Mouse (Mus musculus): ENCODE data around the gene Eef1g.

Gene Eef1g

DNA sequence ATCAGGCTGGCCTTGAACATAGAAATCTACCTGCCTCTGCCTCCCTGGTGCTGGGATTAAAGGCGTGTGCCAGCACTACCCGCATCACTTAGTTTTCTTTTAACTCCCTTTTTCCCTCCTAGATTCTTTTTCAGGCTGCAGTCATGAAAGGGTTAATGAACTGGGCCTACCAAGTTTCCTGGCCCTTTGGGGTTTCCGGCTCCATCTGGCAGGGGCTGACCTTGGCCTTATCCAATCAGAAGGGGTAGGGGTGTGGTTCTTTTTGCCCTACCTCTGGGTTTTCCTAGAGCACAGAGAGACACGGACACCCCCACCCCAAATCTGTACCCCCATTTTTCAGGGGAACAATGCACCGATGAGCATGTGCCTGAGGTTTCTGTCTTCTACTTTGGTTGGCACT, 22.1 kb upstream of the Eef1g start:
- WGBS: 31% methylated on average over 5 of the region's 5 CpGs

DNA sequence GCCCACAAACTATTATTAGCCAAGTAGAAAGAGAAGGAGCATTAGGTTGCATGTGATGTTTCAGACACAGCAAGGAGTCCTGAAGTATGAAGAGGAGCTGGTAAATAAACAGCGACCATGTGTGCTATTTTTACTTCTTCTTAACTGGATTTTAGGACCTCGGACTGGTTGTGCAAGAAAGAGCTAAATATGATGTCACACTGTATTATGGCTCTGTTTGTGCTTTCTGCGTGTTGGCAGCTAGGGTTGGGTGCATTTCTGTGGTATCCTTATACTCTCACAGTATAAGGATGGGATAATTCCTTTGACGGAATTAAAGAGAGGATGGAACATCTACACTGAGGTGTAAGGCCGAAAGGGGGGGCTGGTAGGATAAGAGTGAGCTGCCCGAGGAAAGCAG, 21.6 kb upstream of the Eef1g start:
- 61% methylated on average over 6 of the region's 6 CpGs for WGBS

DNA sequence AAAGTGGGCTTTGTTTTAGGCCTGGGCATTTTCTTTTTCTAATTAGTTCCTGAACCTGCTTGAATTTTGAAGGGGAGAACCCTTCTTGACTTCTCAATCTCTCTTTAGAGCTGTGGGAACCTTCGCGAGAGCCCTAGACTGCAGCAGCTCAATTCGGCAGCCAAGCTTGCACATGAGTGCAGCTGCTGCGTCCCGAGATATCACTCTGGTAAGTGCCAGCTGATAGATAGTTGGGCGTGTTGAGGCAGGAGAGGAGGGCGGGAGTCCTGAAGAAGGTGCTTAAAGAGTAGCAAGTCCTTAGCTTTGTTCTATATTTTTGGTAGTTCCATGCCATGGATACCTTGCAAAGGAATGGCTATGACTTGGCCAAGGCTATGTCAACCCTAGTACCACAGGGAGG, 19.9 kb upstream of the Eef1g start:
- 94% methylated on average over 7 of the region's 7 CpGs for WGBS

DNA sequence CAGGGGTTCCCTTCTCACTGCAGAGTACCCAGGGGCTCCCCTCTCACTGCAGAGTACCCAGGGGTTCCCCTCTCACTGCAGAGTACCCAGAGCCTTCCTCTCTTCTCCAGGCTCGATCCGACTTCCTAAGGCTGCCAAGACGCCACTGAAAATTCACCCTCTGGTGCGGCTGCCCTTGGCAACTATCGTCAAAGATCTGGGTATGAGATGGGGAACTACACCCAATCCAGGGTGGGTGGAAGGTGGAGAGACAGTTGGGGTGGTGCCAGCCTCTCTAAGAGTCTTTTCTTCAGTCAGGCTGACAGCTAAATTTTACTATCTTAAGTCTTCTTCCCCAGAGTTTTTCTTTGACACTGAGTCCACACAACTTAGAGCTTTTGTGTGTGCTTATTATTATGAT, 16.7 kb upstream of the Eef1g start:
- WGBS: 57% methylated on average over 5 of the region's 5 CpGs

DNA sequence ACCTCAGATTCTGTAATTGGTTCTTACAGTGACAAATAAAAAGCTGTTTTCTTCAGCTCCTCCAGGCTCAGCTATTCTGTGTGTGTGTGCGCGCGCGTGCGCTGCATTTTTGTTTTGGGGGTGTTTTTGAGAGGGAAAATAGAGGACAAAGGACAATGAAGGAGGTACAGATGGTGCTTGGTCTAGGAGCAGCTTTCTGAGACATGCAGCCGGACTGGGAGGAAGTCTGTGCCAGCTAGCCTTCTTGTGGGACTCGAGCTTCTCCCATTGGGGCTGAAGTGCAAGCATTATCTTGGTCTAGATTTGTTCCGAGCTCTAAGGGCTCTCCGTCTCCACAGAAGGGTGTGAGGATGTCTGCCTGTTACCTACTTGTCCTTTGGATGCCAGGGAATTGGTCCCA, 14.6 kb upstream of the Eef1g start:
- WGBS: 48% methylated on average over 9 of the region's 9 CpGs

DNA sequence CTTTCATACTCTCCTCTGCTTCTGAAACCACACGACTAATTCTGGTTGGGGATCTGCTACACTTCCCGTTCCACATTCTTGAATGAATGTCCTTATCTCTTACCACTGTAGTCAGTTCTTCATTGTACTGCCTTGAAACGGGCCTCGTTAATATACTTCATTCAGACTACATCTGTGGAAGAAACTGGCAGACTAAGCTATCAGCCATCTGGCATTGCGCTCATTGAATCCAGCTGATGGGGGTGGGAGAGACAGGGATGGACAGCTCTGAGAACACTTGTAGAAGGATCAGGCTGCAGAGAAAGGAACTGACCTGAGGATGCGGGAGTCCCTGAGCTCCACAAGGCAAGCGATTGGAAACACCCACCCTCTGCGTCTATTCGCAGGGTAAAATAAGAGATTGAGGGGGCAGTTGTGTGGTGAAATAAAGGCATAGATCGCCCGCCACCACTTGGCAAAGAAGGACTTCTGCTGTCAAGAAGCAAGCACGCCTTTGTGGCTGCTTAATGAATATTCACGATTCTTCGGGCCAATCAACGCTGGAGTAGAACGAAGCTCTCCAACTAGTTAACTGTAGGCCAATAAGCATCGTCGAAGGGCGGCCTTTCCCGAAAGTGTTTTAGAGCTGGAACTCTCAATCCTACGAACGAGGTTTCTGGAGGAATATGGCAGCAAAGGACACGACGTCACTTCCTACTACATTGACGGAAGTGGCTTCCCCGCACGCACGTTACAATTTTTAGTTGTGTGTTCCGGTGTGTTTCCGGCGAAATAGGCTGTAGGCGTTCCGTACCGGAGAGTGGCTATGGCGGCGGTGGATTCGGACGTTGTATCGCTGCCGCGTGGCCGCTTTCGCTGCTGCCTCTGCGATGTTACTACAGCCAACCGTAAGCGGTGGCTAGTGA, 13.5 kb upstream of the Eef1g start, which contains the start of gene Tut1:
TSS of gene Tut1 (plus strand) at position 713 of the 905 bp plus-strand sequence.
- 2% methylated on average over 46 of the region's 46 CpGs for WGBS

DNA sequence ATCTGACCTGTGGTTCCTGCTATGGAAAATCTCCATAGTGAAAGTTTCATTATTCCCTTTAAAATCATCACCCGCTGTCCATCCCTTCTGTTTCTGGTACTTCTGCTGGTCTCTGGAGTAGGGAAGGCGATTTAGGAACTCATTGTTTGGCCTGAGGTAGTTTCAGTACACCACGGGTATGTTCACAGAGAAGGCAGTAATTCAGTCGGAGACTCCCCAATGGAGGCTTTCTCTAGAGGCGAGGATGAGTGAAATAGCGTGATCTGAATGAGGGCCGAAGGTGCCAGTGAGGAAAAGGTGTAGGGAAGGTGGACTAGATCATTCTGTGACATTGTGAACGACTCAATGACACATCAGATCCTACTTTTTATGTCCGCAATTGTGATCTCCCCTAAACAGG, 12.7 kb upstream of the Eef1g start:
- WGBS: 3% methylated on average over 9 of the region's 9 CpGs

DNA sequence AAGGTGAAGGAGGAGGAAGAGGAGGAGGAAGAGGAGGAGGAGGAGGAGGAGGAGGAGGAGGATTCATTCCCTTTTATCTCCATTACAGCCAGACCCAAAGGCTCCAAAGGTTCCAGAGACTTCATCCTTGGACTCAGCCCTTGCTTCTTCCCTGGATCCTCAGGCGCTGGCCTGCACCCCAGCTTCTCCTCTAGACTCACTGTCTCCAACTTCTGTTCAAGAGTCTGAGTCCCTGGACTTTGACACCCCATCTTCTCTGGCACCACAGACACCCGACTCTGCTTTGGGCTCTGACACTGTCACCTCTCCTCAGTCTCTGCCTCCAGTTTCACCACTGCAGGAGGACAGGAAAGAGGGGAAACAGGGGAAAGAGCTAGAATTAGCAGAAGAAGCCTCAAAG, 4.6 kb upstream of the Eef1g start:
- 76% methylated on average over 2 of the region's 2 CpGs for WGBS

DNA sequence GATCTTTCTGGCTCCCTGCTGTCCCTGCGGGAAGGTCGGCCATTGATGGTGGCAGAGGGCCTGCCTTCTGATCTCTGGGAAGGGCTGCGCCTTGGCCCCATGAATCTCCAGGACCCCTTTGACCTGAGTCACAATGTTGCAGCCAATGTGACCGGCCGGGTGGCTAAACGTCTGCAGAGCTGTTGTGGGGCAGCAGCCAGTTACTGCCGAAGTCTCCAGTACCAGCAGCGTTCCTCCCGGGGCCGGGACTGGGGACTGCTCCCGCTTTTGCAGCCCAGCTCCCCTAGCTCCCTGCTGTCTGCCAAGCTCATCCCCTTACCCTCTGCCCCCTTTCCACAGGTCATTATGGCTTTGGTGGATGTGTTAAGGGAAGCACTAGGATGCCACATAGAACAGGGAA, 1.8 kb upstream of the Eef1g start:
- WGBS: 85% methylated on average over 11 of the region's 11 CpGs

DNA sequence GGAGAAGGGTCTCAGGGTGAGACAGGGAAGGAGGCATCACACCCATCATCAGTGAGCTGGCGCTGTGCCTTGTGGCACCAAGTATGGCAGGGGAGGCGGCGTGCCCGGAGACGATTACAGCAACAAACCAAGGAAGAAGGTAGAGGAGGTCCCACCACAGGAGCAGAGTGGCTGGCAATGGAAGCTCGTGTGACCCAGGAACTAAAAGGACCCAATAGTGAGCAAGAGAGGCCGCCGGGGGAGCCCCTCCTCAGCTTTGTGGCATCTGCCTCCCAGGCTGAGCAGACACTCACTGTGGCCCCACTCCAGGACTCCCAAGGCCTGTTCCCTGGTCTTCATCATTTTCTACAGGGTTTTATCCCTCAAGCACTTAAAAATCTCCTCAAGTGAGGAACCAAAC, 1.1 kb upstream of the Eef1g start:
- 73% methylated on average over 8 of the region's 8 CpGs for WGBS

DNA sequence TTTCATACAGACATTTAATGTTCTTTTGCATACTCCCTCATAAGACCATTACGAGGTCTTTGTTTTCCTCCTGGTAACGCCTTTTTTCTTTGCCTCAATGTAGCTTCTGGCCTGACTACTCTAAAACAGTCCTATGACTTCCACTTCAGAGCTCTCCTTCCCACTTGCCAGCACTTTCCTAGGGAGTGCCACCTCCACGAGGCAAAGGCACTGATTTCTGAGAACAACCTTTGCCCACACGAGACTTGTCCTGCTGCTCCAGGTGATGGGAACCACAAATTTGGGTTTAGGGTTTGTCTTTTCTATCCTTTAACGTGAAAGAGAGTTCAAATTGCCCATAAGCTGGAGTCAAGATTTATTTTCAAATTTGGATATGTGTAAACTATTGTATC, 647 bp upstream of the Eef1g start:
- WGBS: 14% methylated on average over 5 of the region's 5 CpGs

DNA sequence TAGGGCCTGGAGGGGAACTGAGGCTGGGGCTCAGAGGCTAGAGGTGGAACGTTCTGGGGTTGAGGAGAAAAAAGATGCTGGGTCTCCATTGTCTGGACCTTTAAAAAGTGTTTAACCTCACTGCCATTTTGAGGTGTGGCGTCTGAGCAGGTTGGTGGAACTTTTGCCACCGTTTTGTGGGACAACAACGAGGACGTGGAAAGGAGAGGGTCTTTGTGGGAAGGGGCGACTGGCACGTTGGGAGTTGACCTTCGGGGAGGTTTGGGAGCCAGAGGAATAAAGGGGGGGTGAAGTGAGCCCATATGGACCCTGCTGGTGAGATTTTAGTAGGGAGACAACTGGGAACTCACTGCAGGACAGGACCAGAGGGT, 517 bp downstream of the Eef1g start:
- WGBS: 0% methylated on average over 8 of the region's 8 CpGs

DNA sequence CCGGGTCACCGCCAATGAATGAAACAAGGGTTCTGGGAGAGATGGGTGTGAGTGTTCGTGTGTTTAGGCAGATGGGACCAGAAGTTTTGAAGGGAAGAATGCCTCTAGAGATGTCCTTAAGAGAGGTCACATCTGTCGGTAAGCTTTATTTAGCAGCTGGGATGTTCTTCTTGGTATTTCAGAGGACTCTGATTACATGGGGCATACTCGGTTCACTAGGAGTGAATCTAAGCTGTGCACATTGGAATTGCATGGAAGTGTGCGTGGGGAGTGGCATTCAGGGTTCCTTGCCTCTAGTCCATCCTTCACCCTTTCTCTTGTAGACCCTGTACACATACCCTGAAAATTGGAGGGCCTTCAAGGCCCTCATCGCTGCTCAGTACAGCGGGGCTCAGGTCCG, 1.1 kb downstream of the Eef1g start:
- 6% methylated on average over 9 of the region's 9 CpGs for WGBS

DNA sequence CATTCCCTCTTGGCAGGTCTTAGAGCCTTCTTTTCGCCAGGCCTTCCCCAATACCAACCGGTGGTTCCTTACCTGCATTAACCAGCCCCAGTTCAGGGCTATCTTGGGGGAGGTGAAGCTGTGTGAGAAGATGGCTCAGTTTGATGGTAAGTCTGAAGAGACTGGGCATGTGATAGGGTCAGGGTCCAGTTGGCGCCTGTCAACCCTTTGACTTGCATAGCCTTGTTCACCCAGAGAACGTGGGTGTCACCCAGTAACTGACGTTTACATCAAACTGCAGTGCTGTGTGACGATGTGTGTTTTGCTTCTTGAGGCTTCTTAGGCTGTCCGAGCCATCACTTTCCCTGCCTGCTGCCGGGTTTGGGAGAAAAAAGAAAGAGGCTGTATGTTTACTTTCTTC, 5.7 kb downstream of the Eef1g start:
- 86% methylated on average over 8 of the region's 8 CpGs for WGBS

DNA sequence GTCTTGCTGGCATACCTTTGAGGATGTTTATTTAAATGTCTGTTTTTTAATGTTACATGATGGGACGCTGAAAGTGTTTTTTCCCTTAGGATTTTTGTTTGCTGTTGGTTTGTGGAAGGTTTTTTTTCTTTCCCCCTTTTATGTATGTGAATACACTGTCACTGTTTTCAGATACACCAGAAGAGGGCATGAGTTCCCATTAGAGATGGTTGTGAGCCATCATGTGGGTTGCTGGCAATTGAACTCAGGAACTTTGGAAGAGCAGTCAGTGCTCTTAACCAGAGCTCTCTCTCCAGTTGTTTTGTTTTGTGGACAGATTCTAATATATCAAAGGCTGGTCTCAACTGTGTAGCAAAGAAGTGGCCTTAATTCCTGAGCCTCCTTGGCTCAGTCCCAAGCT, 7.8 kb downstream of the Eef1g start:
- 92% methylated on average over 1 of the region's 1 CpGs for WGBS

DNA sequence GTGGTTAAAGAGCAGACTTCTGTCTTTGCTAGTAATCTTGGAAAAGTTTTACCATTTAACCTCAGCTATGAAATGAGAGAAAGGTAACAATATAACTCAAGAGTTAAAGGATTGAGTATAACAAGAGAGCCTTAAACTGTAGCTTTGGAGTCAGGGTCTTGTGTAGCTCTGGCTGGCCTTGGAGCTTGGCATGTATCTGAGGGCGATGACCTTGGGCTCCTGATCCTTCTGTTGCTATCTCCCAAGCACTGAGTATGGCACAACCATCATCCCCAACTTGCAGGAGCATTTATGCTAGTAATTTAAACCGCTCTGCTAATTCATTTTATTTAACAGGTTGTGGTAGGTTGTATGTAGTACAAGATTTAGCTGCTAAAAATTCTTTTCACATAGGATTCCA, 8.7 kb downstream of the Eef1g start:
- 95% methylated on average over 2 of the region's 2 CpGs for WGBS

DNA sequence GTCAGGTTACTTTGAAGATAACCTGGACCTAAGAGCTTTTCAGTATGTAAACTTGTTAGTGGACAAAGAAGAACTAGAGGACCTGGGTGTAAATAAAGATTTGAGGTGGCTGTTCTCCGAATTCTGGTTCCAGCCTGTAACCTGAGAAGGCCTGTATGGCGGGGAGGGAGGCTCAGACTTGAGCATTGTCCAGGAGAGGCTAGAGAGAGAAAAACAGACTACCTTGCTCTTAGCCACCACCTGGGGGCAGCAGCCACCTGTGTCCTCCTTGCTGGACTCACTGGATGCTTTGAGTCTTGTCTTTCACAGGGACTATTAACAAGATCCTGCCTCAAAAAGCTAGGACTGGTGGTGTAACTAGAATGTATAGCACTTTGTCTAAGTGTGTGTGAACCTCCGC, 9.7 kb downstream of the Eef1g start:
- WGBS: 57% methylated on average over 3 of the region's 3 CpGs

DNA sequence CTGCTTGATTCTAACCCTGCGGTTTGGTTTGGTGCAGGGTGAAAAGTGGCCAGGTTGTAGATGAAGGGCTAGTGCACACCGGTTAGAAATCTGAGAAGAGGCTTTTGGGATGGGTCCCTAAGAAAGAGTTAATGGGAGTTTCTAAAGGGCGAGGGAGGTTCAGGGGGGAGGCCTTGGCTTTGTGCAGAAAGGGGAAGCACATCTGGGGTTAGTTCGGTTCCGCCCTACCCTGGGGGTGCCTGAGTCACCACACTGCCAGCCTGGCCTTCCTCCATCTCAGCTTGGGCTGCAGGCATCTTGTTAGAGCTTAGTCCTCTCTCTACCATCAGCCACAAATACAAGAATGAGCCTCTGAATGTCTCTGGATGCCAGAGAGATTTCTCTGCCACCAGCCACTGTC, 13.9 kb downstream of the Eef1g start:
- 59% methylated on average over 5 of the region's 5 CpGs for WGBS

DNA sequence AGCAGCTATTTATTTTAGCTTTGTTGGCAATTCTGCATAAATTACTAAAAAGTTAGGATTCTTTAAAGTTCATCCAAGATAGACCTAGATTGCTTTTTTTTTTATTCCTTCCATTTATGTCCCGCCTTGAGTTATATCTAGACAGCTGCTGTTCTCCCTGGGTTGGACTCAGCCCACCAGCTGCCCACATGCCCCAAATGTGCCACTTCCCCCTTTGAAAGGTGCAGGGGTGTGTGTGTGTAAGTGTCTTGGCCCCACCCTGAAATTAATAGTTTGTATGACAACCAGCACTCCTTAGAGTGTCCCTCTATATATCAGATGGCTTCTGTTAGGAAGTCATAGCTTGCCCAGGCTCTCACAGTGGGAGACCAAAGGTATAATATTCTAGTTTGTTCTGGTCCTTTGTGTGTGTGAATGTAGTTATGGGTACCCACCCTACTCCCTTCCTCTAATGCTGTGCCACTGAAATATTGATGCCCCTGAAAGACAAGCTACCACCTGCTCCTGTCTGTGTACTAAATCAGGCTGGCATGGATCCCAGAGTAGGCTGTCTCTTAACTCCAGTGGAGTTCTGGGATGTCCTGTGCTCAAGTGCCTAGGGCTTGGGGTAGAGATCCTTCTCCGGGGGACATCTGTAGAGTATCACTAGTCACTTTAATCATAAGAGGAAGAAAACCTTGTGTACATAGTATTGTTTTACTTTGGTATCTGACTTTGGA, 14.8 kb downstream of the Eef1g start:
- 49% methylated on average over 2 of the region's 2 CpGs for WGBS

DNA sequence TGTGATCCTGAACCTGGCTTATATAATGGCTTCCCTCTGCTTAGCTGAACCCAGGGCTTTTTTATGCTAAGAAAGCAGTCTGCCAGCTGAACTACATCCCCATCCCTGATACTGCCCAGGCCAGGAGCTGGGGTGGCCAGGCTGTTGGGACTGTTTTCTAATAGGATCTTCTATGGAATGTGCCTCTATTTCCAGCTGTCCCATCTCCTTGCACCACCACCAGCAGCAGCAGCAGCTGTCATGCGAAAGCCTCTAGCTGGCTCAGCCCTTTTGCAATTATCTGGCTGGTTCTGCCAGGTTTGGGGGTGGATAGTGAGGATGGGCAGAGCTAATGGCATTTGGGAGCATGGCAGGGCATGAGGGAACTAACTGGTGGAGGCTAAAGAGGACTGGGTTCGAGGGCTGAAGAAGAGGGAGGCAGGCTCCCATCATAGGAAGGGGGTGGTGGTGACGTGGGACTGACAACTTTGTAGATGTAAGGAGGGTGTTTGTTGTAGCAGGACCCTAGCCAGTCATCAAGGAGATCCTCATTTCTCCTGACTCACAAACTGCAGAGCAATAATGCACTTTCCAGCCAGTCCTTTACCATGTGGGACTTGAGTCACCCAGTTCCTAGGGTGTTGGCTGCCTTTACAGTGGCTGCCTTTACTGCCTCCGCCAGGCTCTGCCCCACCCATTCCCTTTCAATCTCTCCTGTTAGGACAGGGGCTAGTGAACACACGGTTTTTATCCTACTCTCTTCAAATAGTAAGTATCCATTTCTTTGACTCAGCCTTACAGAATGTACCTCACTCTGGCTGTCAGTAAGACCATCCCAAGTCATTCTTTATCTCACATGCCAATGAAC, 15.7 kb downstream of the Eef1g start:
- 61% methylated on average over 5 of the region's 5 CpGs for WGBS

DNA sequence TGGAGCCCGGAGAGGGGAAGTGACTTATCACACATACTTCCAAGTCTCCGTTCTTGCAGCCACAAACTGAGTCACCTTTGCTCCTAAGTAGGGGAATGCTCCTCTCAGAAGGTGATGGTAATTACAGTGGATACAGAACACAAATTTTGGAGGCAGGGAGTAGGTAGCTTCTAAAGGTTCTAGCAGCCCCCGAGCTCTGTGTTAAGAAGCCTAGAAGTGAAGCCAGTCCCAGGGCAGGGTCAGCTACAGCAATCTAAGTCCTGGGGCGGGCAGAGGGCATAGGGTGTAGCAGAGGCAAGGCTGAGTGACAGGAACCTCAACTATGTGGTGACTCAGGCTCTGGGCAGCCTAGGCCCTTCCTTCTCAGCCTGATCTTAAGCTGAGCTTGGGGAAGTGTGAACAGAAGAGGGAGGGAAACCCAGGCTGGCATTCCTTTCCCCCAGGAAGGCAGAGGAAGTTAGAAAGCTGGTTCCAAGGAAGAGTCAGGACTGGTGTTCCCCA, 16.4 kb downstream of the Eef1g start:
- 61% methylated on average over 4 of the region's 4 CpGs for WGBS

DNA sequence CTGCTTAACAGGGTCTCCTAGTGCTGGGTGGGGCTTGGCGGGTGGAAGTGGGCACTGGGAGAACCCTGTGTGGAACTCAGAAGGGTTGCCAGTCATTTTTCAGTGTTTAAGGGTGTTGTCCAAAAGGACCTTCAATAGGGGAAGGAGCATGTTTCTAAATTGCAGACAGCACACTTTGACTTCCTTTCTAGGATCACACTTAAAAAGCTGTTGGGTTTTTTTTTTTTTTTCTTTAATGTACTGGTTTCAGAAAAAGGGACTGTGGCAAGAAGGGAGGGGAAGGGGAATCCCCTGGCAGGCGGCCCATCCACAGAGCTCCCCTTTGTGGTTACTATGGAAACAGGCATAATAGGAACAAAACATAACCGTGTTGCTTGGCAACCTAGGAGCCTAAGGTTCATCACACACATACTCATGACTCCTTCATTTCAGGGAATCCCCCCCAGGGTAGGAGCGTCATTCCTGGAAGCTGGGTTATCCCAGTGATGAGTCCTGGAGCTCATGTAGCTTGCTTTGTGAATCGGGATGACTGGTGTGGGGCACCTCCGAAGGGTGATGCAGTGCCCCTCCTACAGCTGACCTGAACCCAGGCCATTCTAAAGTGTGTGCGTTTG, 17.5 kb downstream of the Eef1g start:
- WGBS: 12% methylated on average over 7 of the region's 7 CpGs
